In genomic region chr6:52518704-52519103, GRCm38 (mm10) we compare ENCODE assay signal across 17 mouse cellular contexts.
"Had no signal": no experiment of that assay in that cellular context is flagged by ENCODE, and none has a peak within 500 bp of the region (broad histone marks: within the 10 kb centered on the region; RNA-seq: fewer than 3 reads in every experiment).

No protein-coding gene starts in this region.

- H3K9me3 ChIP-seq: hindbrain, embryonic 15.5 days; limb, embryonic 12.5 days; limb, embryonic 15.5 days; megakaryocyte, embryonic 14.5 days; midbrain, embryonic 10.5 days; midbrain, embryonic 15.5 days; neural tube, embryonic 13.5 days had no signal

- H3K36me3 ChIP-seq: hindbrain, embryonic 15.5 days; limb, embryonic 12.5 days; limb, embryonic 15.5 days; midbrain, embryonic 10.5 days; midbrain, embryonic 15.5 days; neural tube, embryonic 13.5 days had no signal

- ATAC-seq: intestine, postnatal 0 days; liver, postnatal 0 days; midbrain, embryonic 15.5 days had no signal

- H3K4me3 ChIP-seq: hindbrain, embryonic 15.5 days; limb, embryonic 12.5 days; limb, embryonic 15.5 days; megakaryocyte, embryonic 14.5 days; midbrain, embryonic 10.5 days; midbrain, embryonic 15.5 days; neural tube, embryonic 13.5 days had no signal

- H3K4me2 ChIP-seq: hindbrain, embryonic 15.5 days; limb, embryonic 12.5 days; limb, embryonic 15.5 days; liver, embryonic 11.5 days; midbrain, embryonic 15.5 days; neural tube, embryonic 13.5 days had no signal

- DNase-seq: kidney, adult 2 months; kidney, postnatal 10 days; kidney, postnatal 4 days; left cerebral cortex, postnatal 4 days; liver, postnatal 0 days; thymus, adult 18-20 months; thymus, postnatal 36 days had no signal

- H3K27me3 ChIP-seq: hindbrain, embryonic 15.5 days; midbrain, embryonic 15.5 days; neural tube, embryonic 13.5 days had no signal

- H3K4me1 ChIP-seq: hindbrain, embryonic 15.5 days; limb, embryonic 15.5 days had no signal

- H3K27ac ChIP-seq: hindbrain, embryonic 15.5 days; limb, embryonic 12.5 days; limb, embryonic 15.5 days; liver, embryonic 14.5 days; midbrain, embryonic 10.5 days; midbrain, embryonic 15.5 days had no signal

- H3K9ac ChIP-seq: hindbrain, embryonic 15.5 days; limb, embryonic 12.5 days; limb, embryonic 15.5 days; liver, embryonic 14.5 days; liver, postnatal 0 days; midbrain, embryonic 15.5 days; neural tube, embryonic 13.5 days had no signal
